Mouse (Mus musculus): ENCODE results near the gene Capn15.

Capn15 gene

DNA sequence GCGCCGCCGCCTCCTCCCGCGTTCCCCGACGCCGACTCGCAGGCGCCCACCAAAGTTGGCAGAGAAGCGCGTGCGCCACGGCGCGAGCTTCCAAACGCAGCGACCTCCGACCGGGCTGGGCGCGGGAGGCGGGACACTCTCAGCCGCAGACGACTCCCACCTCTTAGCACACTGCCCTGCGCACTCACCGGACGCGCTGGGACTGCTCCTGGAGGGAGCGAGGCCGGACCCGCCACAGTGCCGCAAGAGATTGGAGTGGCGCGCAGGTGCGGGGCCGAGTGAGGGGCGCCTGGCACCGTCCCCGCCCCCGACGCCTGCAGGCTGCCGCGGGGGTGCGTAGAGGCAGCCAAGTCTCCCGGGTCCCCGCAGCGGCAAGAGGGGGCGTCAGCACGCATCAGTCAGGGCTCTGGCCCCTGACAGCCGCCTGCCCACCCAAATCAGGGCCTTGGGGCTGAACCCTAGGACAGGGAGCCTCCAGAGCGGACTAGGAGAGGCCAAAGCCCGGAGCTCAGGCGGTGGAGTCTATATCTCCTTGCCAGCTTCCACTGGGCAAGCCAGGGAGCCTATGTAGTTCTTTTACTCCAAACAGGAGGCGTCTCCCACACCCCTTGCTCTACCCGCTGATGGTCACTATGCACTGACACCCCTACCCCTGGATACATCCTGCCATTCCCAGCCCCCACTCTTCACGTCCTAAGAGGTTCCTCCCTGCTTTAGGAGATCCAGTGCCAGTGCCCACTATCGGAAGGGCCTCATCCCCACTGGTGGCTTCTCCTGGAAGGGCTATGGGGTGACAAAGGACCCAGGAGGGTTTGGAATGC is 33.6 kb downstream of the Capn15 start, which contains the start of gene A930017K11Rik:
A930017K11Rik (minus strand) TSS at position 763 of the 821 bp plus-strand sequence.
- DNase-seq, result no peak

DNA sequence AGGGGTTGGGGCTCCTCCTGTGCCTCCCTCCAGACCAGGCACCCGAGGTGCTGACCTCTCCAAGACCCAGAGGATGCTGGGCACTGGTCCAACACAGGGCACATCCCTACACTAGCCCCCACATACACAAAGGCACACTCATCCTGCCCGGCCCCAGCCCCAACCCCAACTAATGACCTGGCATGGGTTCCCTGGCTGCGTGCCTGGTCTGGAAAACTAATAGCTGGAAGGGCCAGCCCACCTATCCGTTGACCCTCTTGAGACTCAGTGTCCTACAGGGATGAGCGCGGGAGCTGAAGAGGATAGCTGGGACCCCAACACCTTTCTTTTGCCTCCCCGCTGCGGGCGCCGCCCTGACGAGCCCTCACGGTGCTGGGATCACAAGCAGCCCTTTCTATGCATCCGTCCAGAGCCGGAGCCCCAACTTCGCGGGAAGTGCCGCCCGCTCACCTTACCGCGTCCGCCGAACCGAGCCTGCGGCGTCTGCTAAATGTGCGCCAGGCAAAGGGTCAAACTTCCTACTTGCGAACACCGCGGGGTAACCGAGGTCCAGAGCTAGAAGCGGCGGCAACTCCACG is 34.3 kb downstream of the Capn15 start:
- no peak for DNase-seq

DNA sequence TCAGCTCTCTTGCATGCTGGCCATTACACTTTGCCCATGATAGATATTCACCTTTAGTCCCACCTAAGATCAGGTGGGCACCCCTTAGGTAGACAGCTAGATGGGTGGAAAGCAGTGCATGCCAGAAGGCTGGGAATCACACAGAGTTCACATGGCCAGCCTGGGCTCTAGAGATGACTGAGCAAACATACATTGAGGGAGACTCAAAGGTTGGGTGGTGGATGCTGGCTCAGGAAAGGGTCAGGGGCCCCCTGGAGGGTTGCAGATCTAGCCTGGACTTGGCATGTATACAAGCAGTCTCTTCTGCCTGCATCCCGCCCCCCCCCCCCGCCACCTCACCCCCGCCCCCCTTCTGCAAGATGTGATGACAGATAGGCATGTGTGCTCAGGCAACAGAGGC is 34.9 kb downstream of the Capn15 start:
- no peak for DNase-seq

DNA sequence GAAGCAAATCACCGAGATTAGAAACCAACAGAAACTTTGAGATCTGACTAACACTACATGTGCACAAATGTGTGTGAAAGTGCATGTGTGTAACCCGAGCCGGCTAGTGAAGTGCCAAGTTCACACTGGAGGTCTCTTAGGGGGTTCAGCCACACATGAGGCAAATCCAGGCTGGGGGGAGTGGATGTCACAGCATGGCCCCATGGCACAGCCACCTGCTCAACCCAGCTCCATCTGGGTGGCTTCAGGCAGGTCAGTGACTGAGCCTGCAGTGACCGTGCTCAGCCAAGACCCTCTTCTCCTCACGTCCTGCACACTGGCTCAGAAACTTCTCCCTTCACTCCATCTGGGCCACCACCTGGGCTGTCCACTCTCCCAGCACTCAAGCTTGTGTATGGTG is 35.6 kb downstream of the Capn15 start:
- DNase-seq, result no peak

DNA sequence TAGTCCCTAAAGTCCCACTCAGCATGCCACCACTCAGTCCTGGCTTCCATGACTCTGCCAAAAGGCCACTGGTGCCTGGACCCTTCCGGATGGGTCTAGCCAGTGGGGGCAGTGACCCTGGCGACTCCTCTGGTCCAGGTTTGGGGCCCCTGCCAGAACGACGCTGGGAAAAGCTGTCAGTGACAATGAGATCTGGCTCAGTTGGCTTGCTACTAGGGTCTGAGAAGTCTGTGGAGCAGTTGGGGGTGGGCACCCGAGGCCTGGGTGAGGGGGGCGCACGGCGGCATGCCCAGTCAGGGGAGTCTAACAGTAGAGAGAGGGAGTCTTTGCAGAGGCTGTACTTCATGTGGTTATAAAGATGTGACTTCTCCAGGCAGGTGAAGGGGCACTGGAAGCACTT is 37.5 kb downstream of the Capn15 start:
- DNase-seq, result no peak

DNA sequence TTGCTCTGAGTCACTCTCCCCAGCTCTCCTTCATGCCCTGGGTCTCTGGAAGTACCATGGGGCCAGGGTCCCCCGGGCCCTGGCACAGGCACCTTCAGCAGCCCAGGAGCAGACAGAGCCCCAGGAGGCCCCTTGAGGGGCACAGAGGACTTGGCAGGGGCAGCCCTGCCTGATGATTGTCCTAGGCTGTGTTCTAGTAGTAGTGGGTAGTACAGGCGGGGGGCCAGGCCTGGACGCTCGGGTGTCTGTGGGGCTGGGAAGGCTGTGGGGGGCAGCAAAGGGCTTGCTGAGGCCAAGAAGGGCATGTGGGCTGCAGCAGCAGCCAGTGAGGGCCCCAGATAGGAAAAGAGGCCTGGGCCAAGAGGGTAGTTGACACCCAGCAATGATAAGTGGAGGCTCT is 38.0 kb downstream of the Capn15 start:
- DNase-seq, result no peak

DNA sequence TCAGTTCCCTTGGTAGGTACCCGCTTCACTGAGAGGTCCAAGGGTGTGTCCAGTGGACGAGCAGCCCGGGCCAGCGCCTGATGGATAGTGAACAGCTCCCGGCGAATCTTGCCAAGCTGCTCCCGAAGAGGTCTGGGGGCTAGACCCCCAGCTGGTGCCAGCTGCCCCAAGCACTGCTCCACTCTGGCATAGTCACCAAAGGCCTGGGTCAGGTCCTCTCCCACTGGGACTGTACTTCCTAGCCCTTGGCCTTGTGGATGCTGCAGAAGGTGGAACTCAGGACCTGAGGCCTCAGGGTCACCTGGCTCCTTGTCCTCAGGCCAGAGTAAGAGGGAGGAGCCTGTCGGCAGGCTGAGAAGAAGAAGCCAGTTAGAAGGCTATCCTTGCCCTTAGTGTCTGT is 38.7 kb downstream of the Capn15 start:
- no peak for DNase-seq

DNA sequence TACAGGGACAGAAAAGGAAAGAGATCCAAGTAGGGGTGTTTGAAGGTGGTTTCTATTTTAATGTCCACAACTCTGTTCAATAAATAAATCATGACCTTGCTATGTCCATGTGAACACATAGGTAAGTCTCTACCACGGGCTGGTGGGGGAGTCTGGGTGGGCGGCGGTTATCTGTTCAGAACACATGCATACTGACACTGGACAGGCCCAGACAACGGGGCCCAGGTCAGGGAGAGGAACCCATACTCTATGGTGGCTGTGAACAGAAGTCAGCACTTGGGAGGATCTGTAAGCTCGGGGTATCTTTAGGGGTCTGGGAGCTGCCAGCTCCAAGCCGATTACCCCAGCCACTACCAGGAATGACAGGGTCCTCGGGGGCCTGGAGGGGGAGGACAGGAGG is 39.2 kb downstream of the Capn15 start:
- no peak for DNase-seq

DNA sequence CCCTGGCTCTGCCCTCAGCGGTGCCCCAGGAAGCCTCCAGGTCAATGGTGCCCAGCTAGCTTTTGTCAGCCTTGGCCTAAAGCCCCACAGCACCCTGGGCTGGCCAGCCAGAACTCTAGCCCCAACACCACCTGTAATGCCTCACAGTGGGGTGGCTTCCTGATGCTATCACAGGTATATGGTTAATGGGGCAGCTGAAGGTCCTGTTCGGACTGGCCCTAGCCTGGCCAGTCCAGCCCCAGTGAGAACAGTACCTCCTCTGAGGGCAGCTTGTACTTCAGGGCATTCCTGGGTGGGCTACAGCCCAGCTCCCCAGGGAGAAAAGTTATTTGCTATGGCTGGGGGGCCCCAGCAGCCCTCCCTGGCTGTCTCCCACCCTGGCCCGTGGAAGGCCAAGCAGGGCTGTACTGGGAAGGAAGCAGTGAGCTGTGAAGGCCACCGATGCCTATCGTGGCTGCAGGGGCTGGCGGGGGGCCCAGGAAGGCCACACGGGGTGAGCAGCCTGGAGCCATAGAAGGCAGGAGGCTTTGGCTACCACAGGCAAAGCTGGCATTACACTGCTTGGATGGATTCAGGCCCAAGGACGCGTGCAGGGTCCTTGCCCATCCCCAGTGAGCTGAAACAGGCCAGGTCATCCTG is 40.0 kb downstream of the Capn15 start:
- DNase-seq, result no peak

DNA sequence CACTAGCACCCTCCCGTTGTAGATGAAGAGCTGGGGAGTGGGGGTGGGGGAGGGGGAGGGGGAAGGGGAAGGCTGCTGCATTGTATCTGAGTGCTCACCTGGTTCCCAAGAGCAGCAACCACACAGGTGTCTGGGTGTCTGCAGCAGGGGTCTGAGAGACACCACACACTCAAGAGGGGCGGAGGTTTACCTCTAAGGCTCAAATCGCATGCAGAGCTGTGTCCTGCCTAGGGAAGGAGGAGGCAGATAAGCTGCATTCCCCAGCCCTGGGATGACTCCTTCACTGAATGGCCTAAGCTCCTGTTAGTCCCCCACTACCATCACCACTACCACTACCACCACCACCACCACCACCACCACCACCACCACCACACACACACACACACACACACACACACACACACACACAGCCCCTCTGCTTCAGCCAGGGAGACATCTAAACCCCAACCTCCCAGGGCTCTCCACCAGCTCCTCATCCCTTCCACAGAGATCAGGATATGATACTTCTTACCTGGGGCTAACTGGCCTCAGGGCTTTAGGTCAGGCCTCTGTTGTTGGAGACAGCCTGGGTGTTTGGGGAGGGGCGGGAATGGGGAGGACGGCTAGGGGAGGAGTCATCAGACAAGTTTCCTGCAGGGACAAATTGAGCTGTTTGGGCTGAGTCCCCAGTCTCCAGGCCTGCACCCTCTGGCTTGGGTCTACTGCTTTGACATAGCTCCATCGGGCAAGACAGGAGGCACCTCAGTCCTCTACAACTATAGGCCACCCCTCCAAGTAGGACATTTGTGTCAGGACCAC is 41.0 kb downstream of the Capn15 start, which contains the start of the genes Pigq and Nhlrc4:
Pigq (minus strand) TSS at position 571 of the 798 bp plus-strand sequence.
Nhlrc4 (minus strand) TSS at position 596 of the 798 bp plus-strand sequence.
- DNase-seq, result no peak

DNA sequence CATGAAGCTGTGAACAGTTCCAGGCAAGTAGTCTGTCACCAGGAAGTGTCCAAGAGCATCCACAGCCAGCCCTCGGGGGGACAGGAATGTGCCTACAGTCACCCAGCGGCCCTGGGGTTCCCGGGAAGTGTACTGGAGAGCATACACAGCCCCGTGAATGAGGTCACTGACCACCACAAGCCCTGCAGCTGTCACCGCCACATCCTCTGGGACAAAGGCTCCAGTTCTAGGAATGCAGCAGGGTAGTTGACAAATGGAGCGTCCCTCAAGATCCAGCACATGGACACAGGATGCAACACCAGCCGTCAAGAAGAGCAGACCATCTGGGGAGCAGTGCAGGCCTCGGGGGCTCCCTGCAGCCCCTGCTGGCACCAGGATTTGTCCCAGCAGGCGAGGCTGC is 41.8 kb downstream of the Capn15 start:
- no peak for DNase-seq

DNA sequence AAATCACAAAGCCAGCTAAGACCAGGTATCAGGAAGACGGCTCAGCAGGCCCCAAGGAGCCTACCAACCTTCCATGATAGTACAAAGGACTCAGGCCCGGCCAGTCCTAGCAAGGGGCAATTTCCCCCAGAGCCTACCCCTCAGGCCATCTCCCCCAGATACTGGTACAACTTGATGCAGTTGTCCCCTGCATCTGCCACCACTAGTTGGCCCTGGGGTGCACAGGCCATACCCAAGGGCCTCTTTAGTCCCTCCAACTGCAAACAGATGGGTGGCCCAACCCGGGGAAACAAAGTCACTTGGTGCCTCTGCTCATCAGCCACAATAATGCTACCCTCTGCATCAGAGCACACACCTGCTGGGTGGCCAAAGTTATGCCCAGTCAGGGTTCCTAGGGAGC is 42.4 kb downstream of the Capn15 start:
- no peak for DNase-seq

DNA sequence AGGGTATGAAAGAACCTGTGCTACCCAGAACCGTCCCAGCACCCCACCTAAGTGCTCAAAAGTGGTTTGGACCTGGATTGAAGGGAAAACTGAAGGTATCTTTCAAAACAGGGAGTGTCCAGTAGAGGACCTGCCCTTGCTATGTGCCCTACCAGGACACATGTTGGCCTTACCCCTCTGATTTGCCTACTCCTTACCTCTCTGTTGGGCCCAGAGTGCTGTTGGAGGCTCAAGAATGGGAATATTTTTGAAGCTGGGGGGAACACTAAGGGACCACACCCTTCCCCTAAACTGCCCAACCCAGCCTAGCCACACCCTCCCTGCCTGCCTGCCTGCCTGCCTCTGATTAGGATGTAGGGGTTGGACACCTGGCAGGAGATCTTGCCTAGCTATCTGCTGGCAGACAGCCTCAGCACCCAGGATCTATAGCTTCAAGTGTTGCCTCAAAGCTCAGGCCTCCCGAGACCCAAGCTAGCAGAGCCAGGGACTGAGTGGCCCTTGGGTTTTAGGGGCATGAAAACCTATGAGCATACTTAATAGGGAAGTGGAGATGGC is 42.9 kb downstream of the Capn15 start:
- DNase-seq, result no peak

DNA sequence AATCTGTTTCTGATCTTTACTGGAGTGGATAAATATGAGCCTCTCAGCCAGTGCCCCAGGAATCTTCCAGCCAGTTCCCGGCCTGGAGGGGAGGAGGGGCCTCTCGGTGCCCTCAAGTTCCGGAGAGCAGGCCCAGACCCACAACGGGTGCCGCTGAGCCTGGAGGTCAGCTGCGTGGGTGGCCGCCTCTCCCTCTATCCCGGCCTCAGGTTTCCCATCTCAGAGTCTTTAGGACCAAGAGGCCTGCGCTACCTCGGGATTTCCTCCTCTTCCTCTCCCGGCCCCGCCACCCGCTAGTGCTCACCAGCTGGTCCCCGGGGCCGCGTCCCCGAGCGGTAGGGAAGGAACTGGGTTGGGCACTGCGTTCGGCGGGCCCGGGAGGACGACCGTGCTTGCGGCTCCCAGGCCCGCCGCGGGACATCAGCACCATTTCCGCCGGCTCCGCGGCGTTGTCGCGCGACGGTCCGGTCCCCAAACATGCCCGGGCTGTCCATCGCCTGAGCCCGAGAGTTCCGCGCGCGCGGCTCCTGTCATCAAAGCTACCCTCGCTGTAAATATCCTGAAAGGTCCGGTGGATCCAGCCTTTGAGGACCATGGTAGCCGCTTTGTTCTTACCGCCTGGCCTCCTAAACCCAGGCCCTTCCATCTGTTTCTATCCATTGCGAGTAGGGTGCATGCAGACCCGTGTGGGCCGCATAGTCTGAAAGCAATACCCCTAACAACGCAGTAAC is 43.9 kb downstream of the Capn15 start:
- DNase-seq, result peak; percentile 84

DNA sequence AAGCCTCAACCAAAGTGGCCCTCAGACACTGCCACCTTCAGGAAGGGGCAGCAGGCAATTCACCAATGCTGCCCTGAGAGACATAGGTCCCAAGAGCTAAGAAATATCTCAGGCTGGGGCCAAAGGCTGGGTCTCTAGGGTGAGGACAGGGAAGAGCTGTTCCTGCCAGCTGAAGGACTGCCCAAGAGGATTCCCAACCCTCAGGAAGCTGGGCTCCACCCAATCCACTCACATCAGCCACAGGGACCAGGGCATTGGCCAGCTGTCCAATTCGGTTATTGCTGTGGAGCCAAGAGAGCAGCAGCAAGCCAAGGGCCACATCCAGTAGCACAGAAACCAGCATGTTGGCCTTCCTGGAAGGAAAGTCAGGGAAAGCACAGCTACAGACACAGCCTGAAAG is 51.1 kb downstream of the Capn15 start:
- no peak for DNase-seq

DNA sequence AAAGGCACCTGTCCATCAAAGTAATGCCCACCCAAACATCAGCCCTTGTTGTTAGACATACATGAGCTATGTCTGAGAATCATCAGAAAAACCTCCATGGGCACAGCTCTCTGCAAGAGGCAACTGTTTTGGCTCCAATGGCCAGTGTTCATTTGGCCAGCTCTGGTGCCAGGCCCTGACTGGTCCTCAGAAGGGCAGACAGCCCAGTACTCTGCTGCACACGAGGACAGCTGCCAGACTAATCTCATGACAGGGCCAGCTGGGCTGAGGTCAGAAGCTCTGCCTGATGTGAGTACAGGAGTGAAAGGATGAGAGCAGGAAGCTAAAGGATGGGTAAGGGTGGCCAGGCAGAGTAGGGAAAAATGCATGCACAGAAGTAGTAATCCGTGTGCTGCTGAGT is 60.2 kb downstream of the Capn15 start:
- DNase-seq, result no peak

DNA sequence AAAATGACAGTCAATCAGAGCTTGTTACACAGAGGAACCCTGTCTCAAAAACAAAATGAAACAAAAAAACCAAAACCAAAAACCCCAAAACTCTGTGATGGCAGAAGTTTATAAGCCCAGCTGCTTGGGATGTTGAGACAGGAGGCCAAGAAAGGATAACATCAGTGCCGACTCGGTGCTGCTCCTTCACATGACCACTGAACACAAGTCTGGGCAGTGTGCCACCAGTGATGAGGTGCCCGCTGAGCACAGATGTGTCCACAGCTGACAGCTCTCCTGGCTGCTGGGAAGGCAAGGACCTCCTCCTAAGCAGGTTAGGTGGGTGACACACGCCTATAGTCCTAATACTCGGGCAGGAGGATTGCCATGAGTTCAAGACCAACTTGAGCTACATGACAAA is 63.5 kb downstream of the Capn15 start:
- no peak for DNase-seq

DNA sequence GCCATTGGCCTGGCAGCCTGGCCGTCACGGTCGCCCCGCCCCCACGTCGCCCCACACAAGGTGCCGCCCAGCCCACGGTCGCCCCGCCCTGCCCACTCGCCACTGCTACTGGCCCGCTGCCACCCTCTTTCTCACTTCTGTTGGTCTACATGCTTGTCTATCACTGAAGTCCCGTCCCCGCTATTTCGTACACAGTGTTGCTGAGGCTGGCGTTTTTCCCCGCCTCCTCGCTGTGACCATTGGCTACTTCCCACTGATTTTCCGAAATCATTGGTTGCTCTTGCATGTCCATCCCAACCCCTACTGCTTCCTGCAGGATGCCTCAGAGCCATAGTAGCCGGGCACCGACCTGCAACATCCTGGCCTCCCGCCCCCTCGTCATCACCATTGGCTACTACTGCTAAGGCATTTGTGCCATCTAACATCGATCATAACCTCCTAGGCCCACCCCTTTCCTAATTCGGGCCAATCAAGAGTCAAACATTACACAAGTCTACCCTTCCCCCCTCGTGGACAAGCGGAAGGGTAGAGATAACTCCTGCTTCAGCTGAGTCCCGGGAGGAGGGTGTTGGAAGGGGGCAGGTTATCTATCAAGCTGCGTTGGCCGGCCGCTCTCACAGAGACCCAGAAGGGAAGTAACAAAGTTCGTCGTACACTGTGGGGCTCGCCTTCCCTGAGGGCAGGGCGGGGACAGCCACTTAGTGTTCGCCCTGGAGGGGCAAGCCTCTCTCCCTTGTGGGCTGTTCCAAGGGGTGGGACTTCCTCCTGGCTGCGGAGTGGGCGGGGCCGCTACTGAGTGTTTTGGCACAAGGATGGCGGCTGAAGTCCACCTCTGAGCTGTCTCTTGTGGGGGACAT is 65.6 kb downstream of the Capn15 start:
- DNase-seq, result peak; percentile 100

DNA sequence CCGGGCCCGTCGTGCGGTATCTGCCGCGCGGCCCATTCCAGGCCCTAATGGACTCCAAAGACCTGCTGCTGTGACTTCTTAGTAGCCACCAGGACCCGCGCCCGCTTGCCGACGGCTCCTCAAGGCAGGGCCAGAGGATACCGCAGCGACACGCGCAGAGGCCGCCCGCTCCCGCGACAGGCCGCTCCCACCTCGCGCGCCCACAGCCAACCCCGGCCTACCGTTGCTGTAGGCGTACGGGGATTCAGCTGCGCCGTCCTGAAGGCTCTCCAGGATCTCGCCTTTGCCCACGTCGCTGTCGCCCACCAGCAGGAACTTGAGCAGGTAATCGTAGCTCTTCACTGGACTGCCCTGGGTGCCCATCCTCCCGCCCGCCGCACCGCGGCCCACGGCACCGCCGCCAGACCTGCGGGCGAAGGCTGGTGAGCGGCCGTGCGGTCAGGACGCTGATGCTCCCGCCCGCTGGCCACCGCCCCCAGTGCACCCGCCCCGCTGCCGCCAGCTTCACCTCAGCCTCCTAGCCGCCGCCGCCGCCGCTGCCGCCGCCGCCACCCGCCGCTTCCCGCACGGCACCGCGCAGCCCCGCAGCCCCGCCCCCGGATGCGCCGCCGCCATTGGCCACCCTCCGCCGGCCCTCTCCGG is 66.3 kb downstream of the Capn15 start, which contains the start of gene Rab40c:
Rab40c (minus strand) TSS at position 584 of the 642 bp plus-strand sequence.
- peak; percentile 37 for DNase-seq

DNA sequence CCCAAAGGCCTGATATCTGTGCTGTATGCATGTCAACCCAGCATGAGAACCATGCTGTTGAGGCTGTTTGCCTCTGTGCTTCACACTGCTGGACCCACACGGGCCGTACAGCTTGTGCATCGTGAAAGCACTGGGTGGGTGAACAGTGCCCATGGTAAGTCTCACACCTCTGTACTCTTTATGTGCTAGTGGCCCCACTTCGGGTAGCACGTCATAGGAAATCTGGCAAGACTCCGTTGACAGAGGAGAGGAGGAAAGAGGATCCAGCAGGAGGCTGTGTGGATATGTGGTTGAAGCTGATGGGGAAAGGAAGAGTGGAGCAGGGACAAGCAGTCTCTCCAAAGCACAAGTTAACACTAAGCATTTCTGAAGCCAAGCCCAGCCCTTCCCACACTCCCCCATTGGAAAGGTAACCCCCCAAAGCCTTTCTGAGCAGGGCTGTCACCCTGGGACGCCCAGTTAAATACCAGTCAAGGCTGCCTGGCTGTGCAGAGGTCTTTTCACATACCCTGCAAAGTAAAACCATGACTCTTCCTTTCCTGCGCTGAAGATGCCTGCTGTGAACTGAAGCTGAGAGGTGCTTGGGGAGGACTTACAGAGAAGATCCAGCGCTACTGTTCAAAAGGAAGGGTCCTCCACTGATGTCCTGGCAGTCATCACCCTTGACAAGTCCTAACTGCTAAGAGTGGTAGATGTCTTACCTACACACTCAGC is 67.4 kb downstream of the Capn15 start:
- no peak for DNase-seq
